ENCODE assay signal across 16 mouse cellular contexts in genomic region chr1:136927428-136927827, GRCm38 (mm10). TPM values are rescaled to one million over a fixed set of nuclear protein-coding genes. Genes with fewer than 3 reads are reported as not detected.
"Had no signal": no experiment of that assay in that cellular context is flagged by ENCODE, and none has a peak within 500 bp of the region (broad histone marks: within the 10 kb centered on the region; RNA-seq: fewer than 3 reads in every experiment).

No protein-coding gene starts in this region.

- H3K9ac ChIP-seq: intestine, embryonic 15.5 days; lung, embryonic 15.5 days; neural tube, embryonic 15.5 days had no signal

- DNase-seq: kidney, adult 8-10 months; kidney, postnatal 36 days; lung, postnatal 14 days; right cerebral cortex, adult 18-20 months; right cerebral cortex, postnatal 25 days; thymus, postnatal 36 days had no signal

- H3K4me2 ChIP-seq: intestine, embryonic 15.5 days; liver, embryonic 11.5 days; lung, embryonic 15.5 days; midbrain, embryonic 11.5 days; neural tube, embryonic 15.5 days had no signal

- H3K27ac ChIP-seq: intestine, embryonic 15.5 days; lung, embryonic 15.5 days; macrophage; neural tube, embryonic 15.5 days had no signal

- ATAC-seq: intestine, embryonic 15.5 days; midbrain, embryonic 16.5 days had no signal

- H3K4me1 ChIP-seq: lung, embryonic 15.5 days; megakaryocyte, embryonic 14.5 days; neural tube, embryonic 15.5 days had no signal

- H3K27me3 ChIP-seq: intestine, embryonic 15.5 days; lung, embryonic 15.5 days had no signal

- H3K4me3 ChIP-seq: intestine, embryonic 15.5 days; lung, embryonic 15.5 days; megakaryocyte, embryonic 14.5 days; neural tube, embryonic 15.5 days had no signal

- H3K36me3 ChIP-seq: intestine, embryonic 15.5 days; lung, embryonic 15.5 days; neural tube, embryonic 15.5 days had no signal

- H3K9me3 ChIP-seq: intestine, embryonic 15.5 days; lung, embryonic 15.5 days; neural tube, embryonic 15.5 days had no signal

RNA-seq across cellular contexts. Expression of gene Nr5a2, which starts 32.8 kb away (rescaled TPM):
- total RNA-seq: layer of hippocampus, adult 18-20 months; layer of hippocampus, postnatal 10 days had no signal
- polyA plus RNA-seq: macrophage had no signal
